Mouse (Mus musculus) neutrophil, adult 5-6 weeks (primary cell): Measurements from ENCODE around the gene Avil. TPM values are rescaled to one million over a fixed set of nuclear protein-coding genes. Genes with fewer than 3 reads are reported as not detected.

ENCODE experiments used
- ATAC-seq: fragments of 151-379, 151-347 bp; 2 replicates; pipeline ENCODE4 v1.8.0; 2017; ENCODE audit warnings: mild to moderate bottlenecking, moderate TSS enrichment; ENCODE audit not compliant: insufficient number of reproducible peaks, poor library complexity, low FRiP score, severe bottlenecking; ENCODE audit errors: extremely low read depth
- total RNA-seq: library from RNA; stranded (forward); fragments of 200-1000 nt; gene quantifications from 2 replicates; pipeline ENCODE4 v1.2.3, GENCODE M21; 2017

Avil gene
- total RNA-seq, 1 experiment from 2014 or later: 2.1 TPM

GRCm38 (mm10) chr10:126980221-126980932 is 20.1 kb upstream of the Avil start:
- no peak for ATAC-seq

- no peak for ATAC-seq
These were observed 19.5 kb upstream of the Avil start for GRCm38 (mm10) chr10:126980933-126981530.

- ATAC-seq: no peak
These were observed 18.8 kb upstream of the Avil start for GRCm38 (mm10) chr10:126981746-126982145.

GRCm38 (mm10) chr10:126983193-126983725 is 17.2 kb upstream of the Avil start:
- no peak for ATAC-seq

GRCm38 (mm10) chr10:126984189-126985004 is 16.1 kb upstream of the Avil start:
- no peak for ATAC-seq

- no peak for ATAC-seq
These were observed 15.4 kb upstream of the Avil start for GRCm38 (mm10) chr10:126985127-126985526.

- no peak for ATAC-seq
These were observed 14.9 kb upstream of the Avil start for GRCm38 (mm10) chr10:126985579-126985978.

- no peak for ATAC-seq
These were observed 14.0 kb upstream of the Avil start for GRCm38 (mm10) chr10:126986541-126986961.

GRCm38 (mm10) chr10:126987183-126988118 is 13.1 kb upstream of the Avil start:
- no peak for ATAC-seq

GRCm38 (mm10) chr10:126988513-126989165 is 11.9 kb upstream of the Avil start:
- ATAC-seq: no peak

GRCm38 (mm10) chr10:126990313-126991056 is 10.0 kb upstream of the Avil start:
- peak; percentile 68 for ATAC-seq

- ATAC-seq: no peak
These were observed 8.8 kb upstream of the Avil start for GRCm38 (mm10) chr10:126991676-126992075.

GRCm38 (mm10) chr10:126993621-126994020 is 6.9 kb upstream of the Avil start:
- ATAC-seq: 0 out of 2 replicates have a peak, but pooled peaks have one; percentile 15

- ATAC-seq: no peak
These were observed 3.0 kb upstream of the Avil start for GRCm38 (mm10) chr10:126997340-126998113.

GRCm38 (mm10) chr10:127001297-127001696 is 788 bp downstream of the Avil start:
- no peak for ATAC-seq

- ATAC-seq: no peak
These were observed 1.5 kb downstream of the Avil start for GRCm38 (mm10) chr10:127002056-127002455.

GRCm38 (mm10) chr10:127002765-127003164 is 2.3 kb downstream of the Avil start:
- no peak for ATAC-seq
